Mouse (Mus musculus) splenic B cell, adult 2 months (primary cell): ENCODE measurements around the gene Gm21477.
"Not testable (repeated sequence)": the region's sequence is repeated elsewhere in the genome, so short reads cannot be mapped to it uniquely, and the experiment has no call there.

ENCODE experiments used
- DNase-seq: peaks from one replicate; pipeline ENCODE4 v3.0.0-alpha.2; 2011; ENCODE audit warnings: low read depth, low spot score
- H3K27me3 ChIP-seq: 2 replicates; pipeline ENCODE4 v1.6.1; 2012; ENCODE audit warnings: mild to moderate bottlenecking, low read length, moderate library complexity, mixed read lengths; ENCODE audit not compliant: control insufficient read depth, poor library complexity, insufficient read depth, severe bottlenecking
- H3K36me3 ChIP-seq: 2 replicates; pipeline ENCODE4 v1.6.1; 2012; ENCODE audit warnings: mild to moderate bottlenecking, low read length, moderate library complexity, mixed read lengths; ENCODE audit not compliant: control insufficient read depth, poor library complexity, insufficient read depth, severe bottlenecking

Gene Gm21477

GRCm38 (mm10) chrY:87116521-87116920, at the start of gene Gm21477:
Gene Gm21477 (plus strand): TSS chrY:87116821.
- H3K27me3 ChIP-seq, H3K36me3 ChIP-seq, DNase-seq: not testable (repeated sequence)
